Mouse (Mus musculus): ENCODE data around the gene Stk25. TPM values are rescaled to one million over a fixed set of nuclear protein-coding genes. Genes with fewer than 3 reads are reported as not detected.

The Stk25 gene
- polyA plus RNA-seq, 1 experiment: 306 TPM

GRCm38 (mm10) chr1:93654275-93654674 lies 4.2 kb downstream of the Stk25 start:
- H3K4me1 ChIP-seq (ENCODE audit: control insufficient read depth, insufficient read depth, insufficient read length, low read length): peaks cover 8% of the 10 kb centered on the region; the same call in 1 of the 2 replicates
- WGBS: 16% methylated on average over 2 of the region's 2 CpGs
- TF ChIP-seq CTCF (IDR thresholded peaks at IDR 0.05; ENCODE audit: extremely low read depth, insufficient read length, insufficient replicate concordance, low read depth, low read length): no peak
- TF ChIP-seq POLR2A (IDR thresholded peaks at IDR 0.05; ENCODE audit: low read depth, low read length): no peak
- H3K4me3 ChIP-seq (ENCODE audit: low read depth, low read length): peak overlapping the region; percentile 53
- peak overlapping the region; percentile 100 for H3K27ac ChIP-seq (ENCODE audit: insufficient read depth, low read depth, low read length)
- no peaks in the 10 kb centered on the region for H3K36me3 ChIP-seq (ENCODE audit: control insufficient read depth, insufficient read depth, low read length)
- no peaks in the 10 kb centered on the region for H3K27me3 ChIP-seq (ENCODE audit: control insufficient read depth, insufficient read depth, low read length)

GRCm38 (mm10) chr1:93649604-93650172 lies 8.8 kb downstream of the Stk25 start:
- no peak overlapping the region for H3K27ac ChIP-seq (ENCODE audit: insufficient read depth, low read depth, low read length)
- 0 out of 2 replicates have a peak, but pooled peaks cover 2% of the 10 kb centered on the region for H3K36me3 ChIP-seq (ENCODE audit: control insufficient read depth, insufficient read depth, low read length)
- peaks cover 3% of the 10 kb centered on the region; the same call in 1 of the 2 replicates for H3K4me1 ChIP-seq (ENCODE audit: control insufficient read depth, insufficient read depth, insufficient read length, low read length)
- TF ChIP-seq POLR2A (IDR thresholded peaks at IDR 0.05; ENCODE audit: low read depth, low read length) (no peak), CTCF (IDR thresholded peaks at IDR 0.05; ENCODE audit: extremely low read depth, insufficient read length, insufficient replicate concordance, low read depth, low read length) (no peak)
- no peaks in the 10 kb centered on the region for H3K27me3 ChIP-seq (ENCODE audit: control insufficient read depth, insufficient read depth, low read length)
- 75% methylated on average over 5 of the region's 5 CpGs for WGBS
- no peak overlapping the region for H3K4me3 ChIP-seq (ENCODE audit: low read depth, low read length)

- Histone ChIP-seq H3K36me3 (ENCODE audit: control insufficient read depth, insufficient read depth, low read length) (peaks cover 2% of the 10 kb centered on the region; the same call in 1 of the 2 replicates), H3K4me3 (ENCODE audit: low read depth, low read length) (no peak overlapping the region), H3K27me3 (ENCODE audit: control insufficient read depth, insufficient read depth, low read length) (no peaks in the 10 kb centered on the region), H3K4me1 (ENCODE audit: control insufficient read depth, insufficient read depth, insufficient read length, low read length) (peaks cover 5% of the 10 kb centered on the region; the same call in 1 of the 2 replicates), H3K27ac (ENCODE audit: insufficient read depth, low read depth, low read length) (peak overlapping the region; percentile 59; the same call in 1 of the 2 replicates)
- TF ChIP-seq POLR2A (IDR thresholded peaks at IDR 0.05; ENCODE audit: low read depth, low read length): no peak
- no peak for TF ChIP-seq CTCF (IDR thresholded peaks at IDR 0.05; ENCODE audit: extremely low read depth, insufficient read length, insufficient replicate concordance, low read depth, low read length)
- 95% methylated on average over 2 of the region's 2 CpGs for WGBS
Observed at GRCm38 (mm10) chr1:93642692-93643091, 15.8 kb downstream of the Stk25 start.

- Histone ChIP-seq H3K36me3 (ENCODE audit: control insufficient read depth, insufficient read depth, low read length) (peaks cover 2% of the 10 kb centered on the region; the same call in 1 of the 2 replicates), H3K4me3 (ENCODE audit: low read depth, low read length) (no peak overlapping the region), H3K27me3 (ENCODE audit: control insufficient read depth, insufficient read depth, low read length) (no peaks in the 10 kb centered on the region), H3K27ac (ENCODE audit: insufficient read depth, low read depth, low read length) (peak overlapping the region; percentile 22; the same call in 1 of the 2 replicates), H3K4me1 (ENCODE audit: control insufficient read depth, insufficient read depth, insufficient read length, low read length) (peaks cover 5% of the 10 kb centered on the region; the same call in 1 of the 2 replicates)
- WGBS: 48% methylated on average over 2 of the region's 2 CpGs
- TF ChIP-seq POLR2A (IDR thresholded peaks at IDR 0.05; ENCODE audit: low read depth, low read length) (no peak), CTCF (IDR thresholded peaks at IDR 0.05; ENCODE audit: extremely low read depth, insufficient read length, insufficient replicate concordance, low read depth, low read length) (no peak)
Observed at GRCm38 (mm10) chr1:93641978-93642377, 16.5 kb downstream of the Stk25 start.

GRCm38 (mm10) chr1:93636211-93636897 lies 22.1 kb downstream of the Stk25 start:
- 20% methylated on average over 7 of the region's 7 CpGs for WGBS
- H3K27me3 ChIP-seq (ENCODE audit: control insufficient read depth, insufficient read depth, low read length): no peaks in the 10 kb centered on the region
- peak overlapping the region; percentile 70 for H3K27ac ChIP-seq (ENCODE audit: insufficient read depth, low read depth, low read length)
- H3K4me1 ChIP-seq (ENCODE audit: control insufficient read depth, insufficient read depth, insufficient read length, low read length): peaks cover 12% of the 10 kb centered on the region; the same call in 1 of the 2 replicates
- H3K4me3 ChIP-seq (ENCODE audit: low read depth, low read length): peak overlapping the region; percentile 64
- TF ChIP-seq POLR2A (IDR thresholded peaks at IDR 0.05; ENCODE audit: low read depth, low read length) (no peak), CTCF (IDR thresholded peaks at IDR 0.05; ENCODE audit: extremely low read depth, insufficient read length, insufficient replicate concordance, low read depth, low read length) (no peak)
- peaks cover 4% of the 10 kb centered on the region for H3K36me3 ChIP-seq (ENCODE audit: control insufficient read depth, insufficient read depth, low read length)

- Histone ChIP-seq H3K36me3 (ENCODE audit: control insufficient read depth, insufficient read depth, low read length) (peaks cover 6% of the 10 kb centered on the region), H3K4me3 (ENCODE audit: low read depth, low read length) (peak overlapping the region; percentile 85), H3K27me3 (ENCODE audit: control insufficient read depth, insufficient read depth, low read length) (no peaks in the 10 kb centered on the region), H3K27ac (ENCODE audit: insufficient read depth, low read depth, low read length) (peak overlapping the region; percentile 85), H3K4me1 (ENCODE audit: control insufficient read depth, insufficient read depth, insufficient read length, low read length) (peaks cover 13% of the 10 kb centered on the region; the same call in 1 of the 2 replicates)
- WGBS: under 1% methylated on average over 44 of the region's 44 CpGs
- TF ChIP-seq POLR2A (IDR thresholded peaks at IDR 0.05; ENCODE audit: low read depth, low read length) (peak; percentile 88), CTCF (IDR thresholded peaks at IDR 0.05; ENCODE audit: extremely low read depth, insufficient read length, insufficient replicate concordance, low read depth, low read length) (no peak)
Observed at GRCm38 (mm10) chr1:93635580-93636192, 22.8 kb downstream of the Stk25 start.

All from small intestine, adult 2 months (tissue).